Mouse (Mus musculus): ENCODE measurements around the gene Kti12. TPM values are rescaled to one million over a fixed set of nuclear protein-coding genes. Genes with fewer than 3 reads are reported as not detected.
A peak's percentile ranks its signal among the peaks of the same experiment; 100 is the strongest.

Gene Kti12
- total RNA-seq, 2 experiments from 2014 or later, result 18.6 to 19.8 TPM

DNA sequence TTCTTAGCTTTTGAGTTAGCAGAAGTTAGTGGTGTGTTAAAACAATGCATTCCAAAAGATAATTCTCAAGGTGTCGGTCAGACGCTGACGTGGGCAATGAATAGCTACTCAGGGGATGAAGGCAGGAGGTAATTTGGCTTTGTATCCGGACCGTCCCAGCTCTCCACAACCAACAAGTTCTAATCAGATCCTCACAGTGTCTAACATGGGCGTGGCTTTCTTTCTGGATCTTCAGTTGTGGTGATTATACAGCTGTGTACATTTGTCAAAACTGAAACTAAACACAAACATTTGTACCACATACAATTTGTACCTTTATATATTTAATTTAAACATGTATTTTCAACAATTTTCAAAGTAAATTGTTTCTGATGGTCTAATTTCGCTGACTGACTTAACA lies 19.2 kb downstream of the Kti12 start:
- no peak for DNase-seq
- intact Hi-C loops (cut with DNase I), result loop anchor here (5.0 to 10.0 kb wide), 2 partner anchors 65 to 172 kb away; no protein-coding TSS in a partner anchor

DNA sequence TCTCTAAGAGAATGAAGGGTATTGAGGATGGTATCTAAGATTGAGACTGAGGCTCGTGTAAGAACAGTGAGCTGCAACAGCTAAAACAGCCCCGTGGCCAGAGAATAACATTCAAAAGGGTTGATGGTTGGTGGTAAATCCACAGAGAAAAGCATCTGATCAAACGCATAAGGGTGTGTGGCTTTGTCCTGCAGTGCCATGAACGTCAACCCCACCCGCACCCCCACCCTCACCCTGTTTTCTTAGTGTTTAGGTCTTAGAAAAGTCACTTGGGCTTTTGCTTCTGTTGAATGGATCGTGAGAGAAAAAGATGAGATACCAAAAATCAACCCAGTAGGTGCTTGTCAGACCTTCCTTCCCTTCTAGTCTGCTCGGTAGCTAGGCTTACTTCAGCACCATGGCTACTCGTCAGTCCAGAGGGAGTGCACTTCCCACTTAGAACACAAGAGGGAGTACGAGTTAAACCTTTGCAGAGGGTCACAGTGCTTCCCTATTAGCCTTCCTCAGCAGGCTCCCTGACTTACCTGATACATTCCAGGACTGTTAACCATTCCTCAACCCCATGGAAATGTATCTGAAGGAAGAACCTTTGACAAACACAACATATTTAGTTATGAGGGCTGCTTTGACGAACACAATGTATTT lies 22.3 kb downstream of the Kti12 start:
- DNase-seq, result peak; percentile 89 to 94
- intact Hi-C loops (cut with DNase I), result loop anchor here (1.0 to 10.0 kb wide), 4 partner anchors 68 to 297 kb away; no protein-coding TSS in a partner anchor

DNA sequence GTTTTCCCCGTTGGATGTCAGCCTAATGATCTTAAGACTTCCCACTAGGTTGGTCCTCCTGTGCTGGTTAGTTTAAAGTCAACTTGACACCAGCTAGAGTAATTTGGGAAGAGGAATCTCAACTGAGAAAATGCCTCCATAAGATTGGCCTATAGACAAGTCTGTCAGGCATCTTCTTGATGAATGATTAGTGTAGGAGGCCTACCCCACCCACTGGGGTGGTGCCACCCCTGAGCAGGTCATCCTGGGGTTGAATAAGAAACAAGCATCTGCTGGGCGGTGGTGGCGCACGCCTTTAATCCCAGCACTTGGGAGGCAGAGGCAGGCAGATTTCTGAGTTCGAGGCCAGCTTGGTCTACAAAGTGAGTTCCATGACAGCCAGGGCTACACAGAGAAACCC lies 26.2 kb downstream of the Kti12 start:
- no peak for DNase-seq
- intact Hi-C loops (cut with DNase I), result loop anchor here (5.0 kb wide), 1 partner anchor 294 kb away; no protein-coding TSS in a partner anchor

DNA sequence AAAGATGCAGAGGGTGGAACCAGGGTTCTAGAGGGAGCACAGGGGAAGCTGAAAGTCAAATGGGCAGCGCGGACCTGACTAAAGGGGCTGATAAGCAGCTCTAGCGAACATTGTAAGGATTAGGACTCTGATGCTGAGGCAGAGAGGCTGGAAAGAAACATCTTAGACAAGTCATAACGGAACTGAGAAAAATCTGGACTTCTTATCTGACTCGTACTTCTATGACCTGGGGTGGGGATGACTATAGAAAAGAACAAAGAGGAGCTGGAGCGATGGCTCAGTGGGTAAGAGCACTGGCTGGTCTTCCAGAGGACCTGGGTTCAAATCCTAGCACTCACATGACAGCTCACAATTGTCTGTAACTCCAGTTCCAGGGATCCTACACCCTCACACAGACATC lies 30.3 kb downstream of the Kti12 start:
- intact Hi-C loops (cut with DNase I), result no loop called here

DNA sequence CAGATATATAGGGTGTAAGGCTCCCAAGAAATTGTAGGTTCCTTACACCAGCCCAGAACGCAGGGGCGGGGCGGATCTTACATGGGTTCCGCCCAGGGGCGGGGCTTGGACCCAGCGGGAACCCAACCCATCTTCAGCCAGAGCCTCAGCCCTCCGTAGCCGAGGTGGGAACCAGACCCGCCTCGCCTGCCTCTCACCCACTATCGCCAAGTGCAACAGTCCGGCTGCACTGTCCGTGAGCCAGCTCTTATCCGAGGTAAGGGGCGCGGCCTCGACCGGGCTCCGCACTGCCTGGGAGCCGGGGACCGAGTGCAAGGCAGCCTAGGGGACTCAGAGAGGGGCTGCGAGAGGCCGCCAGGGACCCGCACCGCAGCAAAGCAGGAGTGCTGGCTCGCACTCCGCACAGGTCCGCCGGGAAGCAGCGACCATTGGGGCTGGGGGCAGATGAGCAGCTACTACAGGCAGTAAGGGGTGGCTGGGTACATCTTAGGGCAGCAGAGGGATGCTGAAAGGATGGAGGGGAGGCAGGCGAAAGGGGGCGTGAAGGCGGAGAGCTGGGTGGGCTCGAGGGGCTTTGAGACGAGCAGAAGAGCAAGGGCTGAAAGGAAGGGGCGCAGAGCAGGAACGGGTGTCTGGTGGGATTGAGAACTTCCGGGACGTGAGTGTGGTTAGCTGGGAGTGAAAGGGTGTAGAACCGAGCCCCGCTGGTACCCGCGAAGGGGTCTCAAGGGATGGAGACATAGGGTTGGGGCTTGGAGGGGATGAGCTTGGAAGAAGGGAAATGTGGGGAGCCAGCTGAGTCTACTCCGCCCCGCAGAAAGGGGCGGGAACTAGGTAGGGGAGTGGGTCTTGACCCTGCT lies 31.6 kb downstream of the Kti12 start, which contains the start of gene Rab3b:
TSS of gene Rab3b (plus strand) at position 101 of the 860 bp plus-strand sequence.
- intact Hi-C loops (cut with DNase I), result no loop called here
- peak; percentile 29 to 43 for DNase-seq

More for the DNA sequence above, 30.3 kb downstream of the Kti12 start:
- no peak for DNase-seq

DNA sequence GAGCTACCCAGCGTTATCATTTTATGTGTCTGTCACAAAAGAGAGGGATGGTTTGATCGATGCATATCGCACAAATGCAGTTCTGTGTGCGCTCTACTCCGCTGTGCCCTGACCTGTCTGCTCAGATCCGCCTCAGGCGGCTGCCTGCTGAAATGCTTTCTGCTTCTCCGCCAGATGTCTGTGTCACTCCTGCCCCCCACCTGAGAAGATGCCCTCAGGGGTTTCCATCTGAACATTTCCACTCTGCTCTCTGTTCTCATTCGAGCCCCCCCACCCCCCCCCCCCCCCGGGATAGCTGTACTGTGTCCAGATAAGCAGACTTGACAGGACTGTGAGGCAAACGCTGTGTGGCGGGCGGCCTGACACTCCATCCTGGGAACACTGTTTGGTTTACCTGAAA lies 36.2 kb downstream of the Kti12 start:
- intact Hi-C loops (cut with DNase I), result no loop called here
- DNase-seq, result no peak

DNA sequence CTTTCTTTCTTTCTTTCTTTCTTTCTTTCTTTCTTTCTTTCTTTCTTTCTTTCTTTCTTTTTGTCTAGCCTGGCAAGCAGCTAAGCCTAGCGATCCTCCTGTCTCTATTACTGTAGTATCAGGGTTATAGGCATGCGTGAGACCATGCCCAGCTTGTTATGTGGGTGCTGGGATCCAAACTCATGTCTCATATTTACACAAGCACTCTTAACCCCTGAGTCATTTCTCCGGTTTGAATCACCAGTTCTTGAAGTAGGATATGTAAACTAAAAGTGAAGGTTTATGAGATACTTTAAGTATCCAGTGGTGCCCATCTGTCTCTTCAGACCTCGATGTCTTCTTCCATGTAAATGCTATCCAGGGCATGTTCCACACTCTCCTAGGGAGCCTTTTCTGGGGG lies 39.9 kb downstream of the Kti12 start:
- no peak for DNase-seq
- intact Hi-C loops (cut with DNase I), result no loop called here

DNA sequence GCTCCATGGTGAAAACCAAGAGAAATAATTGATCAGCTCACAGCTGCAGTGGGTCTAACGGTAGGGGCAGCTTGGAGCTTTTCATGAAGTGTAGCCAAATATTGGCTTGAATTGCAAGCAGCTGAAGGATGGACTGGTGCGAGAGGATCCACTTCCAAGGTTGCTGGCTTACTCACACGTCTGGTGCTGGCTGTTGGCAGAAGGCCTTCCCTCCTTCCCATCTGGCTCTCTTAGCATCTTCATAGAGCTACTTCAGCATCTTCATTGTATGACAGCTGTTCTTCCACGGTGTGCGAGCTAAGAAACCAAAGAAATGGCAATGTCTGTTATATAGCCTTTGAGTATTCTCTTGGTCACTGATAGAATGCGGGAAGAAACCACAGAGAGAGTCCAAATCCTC lies 43.3 kb downstream of the Kti12 start:
- DNase-seq, result no peak
- intact Hi-C loops (cut with DNase I), result no loop called here

Other genes starting within 250 kb of the Kti12 start
- 10 to 100 TPM; 21.6 to 21.7 TPM for gene Cc2d1b, start 227.8 kb upstream of the Kti12 start, total RNA-seq (2021)
- under 1 TPM; 0.29 to 0.47 TPM for gene 3110021N24Rik, start 128.1 kb upstream of the Kti12 start, total RNA-seq (2021)
- gene Zfyve9, start 67.0 kb upstream of the Kti12 start, total RNA-seq (2021), result 10 to 100 TPM; 24.0 to 26.8 TPM
- 100 to 1,000 TPM; 105 to 108 TPM for gene Btf3l4, start 14.2 kb upstream of the Kti12 start, total RNA-seq (2021)
- 10 to 100 TPM; 52.4 to 60.3 TPM for gene Txndc12, start 13.2 kb upstream of the Kti12 start, total RNA-seq (2021)
- not detected for gene A730015C16Rik, start 834 bp downstream of the Kti12 start, total RNA-seq (2021)
- 1 to 10 TPM in 1 of 2 experiments, under 1 TPM in 1; 0.50 to 1.2 TPM for gene Rab3b, start 31.3 kb downstream of the Kti12 start, total RNA-seq (2021)
- 100 to 1,000 TPM in 1 of 2 experiments, 10 to 100 TPM in 1; 88.8 to 101 TPM for gene Nrd1, start 152.9 kb downstream of the Kti12 start, total RNA-seq (2021)

All from heart, postnatal 10 days (tissue).